Mouse (Mus musculus): Measurements from ENCODE around the gene Arhgap19. TPM values are rescaled to one million over a fixed set of nuclear protein-coding genes. Genes with fewer than 3 reads are reported as not detected.

Gene Arhgap19
- total RNA-seq, 2 experiments from 2014 or later: 9.5 to 11.6 TPM

GRCm38 (mm10) chr19:41797536-41797935 is 4.3 kb downstream of the Arhgap19 start:
- DNase-seq: no peak

DNA sequence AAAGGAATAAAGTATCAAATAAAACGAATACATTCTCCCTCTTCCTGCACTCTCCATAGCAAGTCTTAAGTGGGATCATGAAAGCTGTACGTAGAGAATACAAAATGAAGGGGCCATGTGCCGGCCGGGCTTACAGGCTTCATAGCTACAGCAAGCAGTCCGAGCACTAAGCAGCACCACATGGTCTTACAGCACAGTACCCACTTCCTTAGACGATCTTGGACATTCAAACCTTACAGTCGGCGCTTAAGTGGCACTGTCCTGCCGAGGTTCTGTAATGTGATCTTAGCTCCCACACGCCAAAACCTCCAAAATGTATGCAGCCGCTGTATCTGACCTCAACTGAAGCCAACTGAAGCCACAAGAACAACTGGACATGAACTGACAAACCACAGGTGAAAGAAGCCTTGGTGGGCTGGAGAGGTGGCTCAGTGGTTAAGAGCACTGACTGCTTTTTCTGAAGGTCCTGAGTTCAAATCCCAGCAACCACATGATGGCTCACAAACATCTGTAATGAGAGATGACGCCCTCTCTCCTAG is 5.0 kb downstream of the Arhgap19 start:
- no peak for DNase-seq

GRCm38 (mm10) chr19:41796148-41796760 is 5.6 kb downstream of the Arhgap19 start:
- no peak for DNase-seq

GRCm38 (mm10) chr19:41794901-41795300 is 6.9 kb downstream of the Arhgap19 start:
- no peak for DNase-seq

- DNase-seq: no peak
Measured at GRCm38 (mm10) chr19:41794017-41794416, 7.8 kb downstream of the Arhgap19 start.

DNA sequence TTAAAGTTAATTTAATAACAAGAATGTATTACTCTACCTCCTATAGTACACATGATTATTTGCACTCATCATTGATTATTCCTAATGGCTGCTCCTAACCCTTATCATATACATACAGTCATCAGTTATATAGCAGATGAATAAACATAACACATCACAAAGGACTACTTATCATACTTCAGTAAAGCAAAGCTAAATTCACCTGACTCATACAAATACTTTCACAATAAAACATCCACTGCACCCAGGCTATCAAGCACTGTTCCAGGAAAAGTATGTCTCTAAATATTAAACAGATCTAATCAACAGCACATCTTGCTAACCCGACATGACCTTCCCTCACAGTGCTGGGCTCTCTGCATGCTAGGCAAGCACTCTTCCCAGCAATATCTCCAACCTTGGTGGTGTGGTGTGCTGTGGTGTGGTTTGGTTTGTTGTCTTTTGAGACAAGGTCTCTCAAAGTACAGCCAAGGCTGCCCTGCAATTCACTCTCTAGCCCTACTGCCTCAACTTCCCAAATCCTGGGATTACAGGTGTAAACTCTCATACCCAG is 8.8 kb downstream of the Arhgap19 start:
- DNase-seq: no peak

- no peak for DNase-seq
Measured at GRCm38 (mm10) chr19:41791384-41791783, 10.5 kb downstream of the Arhgap19 start.

- DNase-seq: no peak
Measured at GRCm38 (mm10) chr19:41789110-41789961, 12.5 kb downstream of the Arhgap19 start.

- DNase-seq: no peak
Measured at GRCm38 (mm10) chr19:41786896-41787295, 15.0 kb downstream of the Arhgap19 start.

- DNase-seq: no peak
Measured at GRCm38 (mm10) chr19:41777514-41777913, 24.3 kb downstream of the Arhgap19 start.

DNA sequence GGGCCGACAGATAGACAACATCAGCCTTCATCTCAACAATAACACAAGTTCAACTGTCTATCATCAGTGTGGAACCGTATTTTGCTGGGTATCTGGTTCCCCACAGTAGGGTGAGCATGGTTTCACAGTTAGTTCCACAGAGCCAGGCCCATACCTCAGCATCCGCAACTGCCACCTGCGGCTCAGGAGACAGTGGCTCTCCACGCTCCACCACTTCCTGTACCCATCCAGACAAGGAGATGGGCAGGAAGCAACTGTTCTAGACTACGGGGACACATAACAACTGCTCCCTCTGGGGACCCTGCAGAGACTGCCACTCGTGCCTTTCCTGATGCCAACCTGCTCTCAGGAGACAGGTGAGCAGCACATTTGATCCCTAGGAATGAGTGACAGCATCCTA is 33.1 kb downstream of the Arhgap19 start:
- no peak for DNase-seq

- DNase-seq: no peak
Measured at GRCm38 (mm10) chr19:41766628-41767027, 35.2 kb downstream of the Arhgap19 start.

DNA sequence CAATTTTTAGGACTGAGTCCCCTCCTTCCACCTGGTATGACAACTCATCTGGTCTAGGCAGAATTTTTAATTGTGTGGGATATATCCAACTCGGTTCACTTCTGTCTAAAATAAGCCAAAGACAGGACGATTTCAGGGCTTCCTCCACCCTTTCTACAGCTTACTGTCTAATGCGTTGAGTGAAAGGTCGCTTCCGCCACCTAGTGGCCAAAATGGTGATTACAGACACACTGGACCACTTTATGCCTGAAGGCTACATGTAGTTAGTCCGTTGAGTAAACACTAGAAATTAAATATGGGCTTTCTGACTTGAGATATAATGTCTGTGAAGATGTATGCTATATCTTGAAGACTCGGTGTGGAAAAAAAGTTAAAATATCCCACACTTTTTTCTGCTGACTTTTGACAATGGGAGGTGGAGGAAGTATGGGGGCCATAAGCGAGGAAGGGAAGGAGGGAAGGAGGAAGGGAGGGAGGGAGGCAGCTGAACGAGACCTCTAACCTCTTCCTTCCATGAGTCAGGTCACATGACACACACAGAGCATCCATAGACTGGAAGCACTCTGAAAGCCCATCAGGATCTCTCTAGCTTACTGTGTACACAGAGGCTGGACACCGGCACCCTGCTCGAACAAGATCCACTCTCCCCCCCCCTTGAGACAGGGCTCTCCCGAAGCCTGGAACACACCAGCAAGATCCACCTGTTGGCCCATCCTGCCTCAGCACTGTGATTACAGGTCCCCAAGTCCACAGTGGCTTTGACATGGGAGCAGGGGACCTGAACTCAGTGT is 37.8 kb downstream of the Arhgap19 start:
- DNase-seq: peak; percentile 88

GRCm38 (mm10) chr19:41761529-41761928 is 40.3 kb downstream of the Arhgap19 start:
- DNase-seq: no peak

DNA sequence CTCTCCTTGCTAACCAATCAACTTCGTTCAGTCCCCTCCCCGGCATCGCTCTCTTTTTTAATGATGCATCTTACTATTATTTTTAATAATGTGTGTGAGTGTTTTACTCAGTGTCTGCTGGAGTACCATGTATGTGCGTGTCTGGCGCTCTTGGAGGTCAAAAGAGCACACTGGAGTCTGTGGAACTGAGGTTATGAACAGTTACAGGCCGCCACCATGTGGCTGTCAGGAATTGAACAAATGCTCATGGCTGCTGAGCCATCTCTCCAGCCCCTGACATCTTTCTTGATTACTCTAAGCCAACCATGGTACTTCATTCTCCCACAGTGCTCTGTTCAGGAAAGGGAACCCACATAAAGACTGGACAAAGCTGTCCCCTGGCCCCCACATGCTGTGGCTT is 42.1 kb downstream of the Arhgap19 start:
- no peak for DNase-seq

- DNase-seq: no peak
Measured at GRCm38 (mm10) chr19:41759270-41759669, 42.6 kb downstream of the Arhgap19 start.

- no peak for DNase-seq
Measured at GRCm38 (mm10) chr19:41754760-41755159, 47.1 kb downstream of the Arhgap19 start.

GRCm38 (mm10) chr19:41751906-41752305 is 49.9 kb downstream of the Arhgap19 start:
- no peak for DNase-seq

DNA sequence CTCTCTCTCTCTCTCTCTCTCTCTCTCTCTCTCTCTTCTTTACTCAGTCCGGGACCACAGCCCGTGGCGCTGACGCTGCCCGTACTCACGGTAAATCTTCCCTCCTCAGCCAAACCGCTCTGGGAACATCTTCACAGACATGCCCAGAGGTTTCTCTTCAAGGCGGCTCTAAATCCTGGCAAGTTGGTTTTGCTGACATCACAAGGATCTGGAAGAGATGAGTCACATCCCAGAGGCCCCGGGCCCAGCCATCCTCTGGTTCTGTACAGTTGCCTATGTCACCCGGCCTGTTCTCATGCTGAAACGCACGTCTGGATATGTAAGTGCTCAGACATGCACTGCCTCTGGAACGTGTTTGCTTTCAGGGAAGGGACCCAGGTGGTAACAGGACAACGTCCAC is 54.4 kb downstream of the Arhgap19 start:
- DNase-seq: no peak

DNA sequence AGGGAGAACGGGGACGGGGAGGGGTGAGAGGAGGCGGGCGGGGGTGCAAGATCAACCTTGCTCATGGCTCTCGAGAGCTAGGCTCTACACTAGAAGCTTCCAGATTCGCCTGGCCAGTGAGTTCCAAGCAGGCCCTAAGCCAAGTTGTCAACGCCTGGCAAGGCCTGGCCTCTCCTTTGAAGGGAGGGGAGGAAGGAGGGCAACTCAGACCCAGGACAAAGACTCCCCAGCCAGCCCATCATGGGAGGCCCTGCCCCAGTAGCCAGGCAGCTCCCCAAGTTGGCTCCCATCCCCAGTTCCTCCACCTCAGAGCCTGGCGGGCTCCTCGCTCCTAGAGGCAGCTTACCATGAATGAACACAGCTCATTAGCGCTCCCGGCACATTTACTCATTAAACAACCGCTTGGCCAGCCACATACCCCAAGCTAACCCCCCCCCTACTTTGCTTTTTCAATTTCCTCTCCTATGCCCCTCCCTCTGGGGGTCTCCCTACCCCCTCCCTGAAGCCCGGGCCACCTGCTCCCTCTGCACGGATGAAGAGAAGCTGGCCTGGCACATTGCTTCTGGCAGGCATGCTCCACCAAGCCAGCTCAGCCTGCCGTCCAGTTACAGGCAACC is 55.8 kb downstream of the Arhgap19 start:
- DNase-seq: peak; percentile 23

DNA sequence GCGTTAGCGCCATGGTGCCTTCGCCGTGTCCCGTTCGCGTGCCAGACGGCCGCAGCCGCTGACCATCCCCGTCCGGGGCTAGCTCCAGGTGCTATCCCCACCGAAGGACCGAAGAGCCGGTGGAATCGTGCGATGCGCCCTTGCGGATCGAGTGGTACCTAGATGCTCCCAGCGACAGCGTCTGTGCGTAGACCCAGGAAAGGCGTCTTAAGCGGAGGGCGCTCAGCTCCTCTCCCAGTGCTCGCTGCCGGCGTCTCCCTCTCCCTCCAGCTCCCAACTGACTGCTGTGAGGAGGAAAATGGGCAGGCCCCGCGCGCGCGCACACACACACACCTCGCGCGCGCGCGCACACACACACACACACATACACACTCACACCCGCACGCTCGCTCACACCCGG is 58.5 kb downstream of the Arhgap19 start, which contains the start of gene Slit1:
Gene Slit1 (minus strand): TSS at position 270 of the 400 bp plus-strand sequence.
- DNase-seq: peak; percentile 14

DNA sequence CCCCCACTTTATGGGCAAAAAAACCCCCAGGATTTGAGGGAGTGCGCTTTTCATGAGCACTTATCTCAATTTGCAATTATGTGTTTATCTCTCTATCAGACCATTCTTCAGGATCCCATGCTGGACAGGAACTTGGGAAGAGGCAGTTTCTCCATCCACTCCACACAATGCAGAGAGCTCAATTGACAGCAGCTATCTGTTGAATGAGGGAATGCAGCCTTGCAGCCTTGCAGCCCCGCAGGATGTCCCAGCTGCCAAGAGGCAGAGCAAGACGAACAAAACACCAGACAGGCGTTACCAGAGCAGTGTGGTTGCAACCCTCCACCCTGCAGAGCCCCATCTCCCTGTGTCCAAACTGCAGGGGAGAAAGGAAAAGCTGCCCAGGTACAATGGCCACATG is 63.0 kb downstream of the Arhgap19 start:
- no peak for DNase-seq

All from gastrocnemius, postnatal 10 days (tissue).